Mouse (Mus musculus): ENCODE data around the gene C1qtnf12.

C1qtnf12 gene

GRCm38 (mm10) chr4:155962167-155962971 is at the start of gene C1qtnf12:
C1qtnf12 (plus strand) TSS chr4:155962318.
- DNase-seq, result no peak

DNA sequence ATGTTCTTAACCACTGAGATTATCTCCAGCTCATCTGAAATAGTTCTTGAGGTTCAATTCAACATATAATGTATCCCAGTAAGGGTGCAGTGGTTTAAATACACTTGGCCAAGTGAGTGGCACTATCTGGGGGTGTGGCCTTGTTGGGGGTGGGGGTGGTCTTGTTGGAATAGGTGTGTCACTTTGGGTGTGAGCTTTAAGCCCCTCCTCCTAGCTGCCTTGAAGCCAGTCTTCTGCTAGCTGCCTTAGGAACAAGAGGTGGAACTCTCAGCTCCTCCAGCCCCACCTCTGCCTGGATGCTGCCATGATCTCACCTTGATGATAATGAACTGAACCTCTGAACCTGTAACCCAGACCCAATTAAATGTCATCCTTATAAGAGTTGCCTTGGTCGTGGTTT is 30.1 kb upstream of the C1qtnf12 start:
- DNase-seq, result no peak

DNA sequence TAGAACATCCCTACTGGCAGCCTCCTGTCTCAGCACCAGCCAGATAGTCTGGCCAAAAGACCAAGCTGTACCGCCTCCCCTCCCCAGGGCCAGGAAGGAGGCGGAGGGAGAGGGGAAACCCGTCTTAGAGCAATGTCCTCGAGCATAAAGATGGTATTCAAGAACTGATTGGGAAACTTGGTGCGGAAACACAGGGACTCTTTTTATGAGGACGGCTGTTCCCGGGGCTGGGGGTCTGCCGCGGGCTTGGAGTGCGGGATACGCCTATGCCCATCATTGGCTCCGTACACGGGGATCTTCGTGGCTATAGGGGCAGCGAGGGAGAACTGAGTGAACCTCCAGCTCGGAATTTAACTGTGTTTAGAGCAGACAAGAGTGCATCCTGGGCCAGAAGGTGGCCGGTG is 19.1 kb upstream of the C1qtnf12 start:
- DNase-seq, result peak; percentile 59

- DNase-seq, result peak; percentile 98
Observed at GRCm38 (mm10) chr4:155943534-155944249, 18.4 kb upstream of the C1qtnf12 start, which contains the start of gene Ube2j2. Ube2j2 (plus strand) TSS chr4:155943831.

DNA sequence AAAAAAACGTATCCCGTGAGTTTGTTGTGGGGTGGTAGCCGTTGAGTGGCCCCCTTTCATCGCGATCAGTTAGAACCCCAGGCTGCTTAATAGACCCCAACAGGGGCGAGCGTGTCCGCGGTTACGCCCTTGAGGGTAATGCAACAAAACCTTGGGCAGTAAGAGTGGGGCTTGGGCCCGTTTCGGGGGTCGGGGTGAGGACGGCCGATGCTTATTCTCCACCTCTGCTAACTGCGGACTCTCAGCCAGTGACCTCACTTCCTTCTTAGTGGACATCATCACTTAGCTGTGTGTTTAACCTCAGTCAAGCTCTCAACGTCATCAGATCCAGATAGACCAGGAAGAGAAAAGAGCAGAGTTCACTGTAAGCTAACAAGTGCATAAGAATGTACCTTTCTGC is 17.8 kb upstream of the C1qtnf12 start:
- peak; percentile 39 for DNase-seq

GRCm38 (mm10) chr4:155947094-155947493 is 15.0 kb upstream of the C1qtnf12 start:
- DNase-seq, result no peak

GRCm38 (mm10) chr4:155955491-155955890 is 6.6 kb upstream of the C1qtnf12 start:
- DNase-seq, result peak; percentile 47

GRCm38 (mm10) chr4:155959275-155959674 is 2.8 kb upstream of the C1qtnf12 start:
- DNase-seq, result peak; percentile 75

- DNase-seq, result no peak
Observed at GRCm38 (mm10) chr4:155963106-155963505, 988 bp downstream of the C1qtnf12 start.

DNA sequence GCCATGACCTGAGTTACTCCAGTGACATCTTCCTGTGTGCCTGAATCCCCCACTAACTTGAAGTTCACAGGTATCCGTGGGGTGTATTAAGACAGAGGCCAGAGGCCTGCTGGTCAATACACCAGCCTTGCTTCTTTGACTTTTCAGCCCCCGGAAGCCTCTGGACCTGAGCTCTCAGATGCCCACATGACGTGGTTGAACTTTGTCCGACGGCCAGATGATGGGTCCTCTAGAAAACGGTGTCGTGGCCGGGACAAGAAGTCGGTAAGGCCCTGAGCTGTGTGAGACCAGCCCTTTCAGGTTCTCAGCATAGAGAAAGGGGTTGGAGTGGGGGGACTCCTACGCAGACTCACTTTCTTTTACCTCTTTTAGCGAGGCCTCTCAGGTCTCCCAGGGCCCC is 2.3 kb downstream of the C1qtnf12 start:
- no peak for DNase-seq

GRCm38 (mm10) chr4:155969043-155969653 is 7.0 kb downstream of the C1qtnf12 start:
- no peak for DNase-seq

- DNase-seq, result no peak
Observed at GRCm38 (mm10) chr4:155970286-155970685, 8.2 kb downstream of the C1qtnf12 start.

- DNase-seq, result no peak
Observed at GRCm38 (mm10) chr4:155972651-155973050, 10.5 kb downstream of the C1qtnf12 start.

- no peak for DNase-seq
Observed at GRCm38 (mm10) chr4:155973239-155973638, 11.1 kb downstream of the C1qtnf12 start.

GRCm38 (mm10) chr4:155981436-155982082 is 19.4 kb downstream of the C1qtnf12 start:
- no peak for DNase-seq

DNA sequence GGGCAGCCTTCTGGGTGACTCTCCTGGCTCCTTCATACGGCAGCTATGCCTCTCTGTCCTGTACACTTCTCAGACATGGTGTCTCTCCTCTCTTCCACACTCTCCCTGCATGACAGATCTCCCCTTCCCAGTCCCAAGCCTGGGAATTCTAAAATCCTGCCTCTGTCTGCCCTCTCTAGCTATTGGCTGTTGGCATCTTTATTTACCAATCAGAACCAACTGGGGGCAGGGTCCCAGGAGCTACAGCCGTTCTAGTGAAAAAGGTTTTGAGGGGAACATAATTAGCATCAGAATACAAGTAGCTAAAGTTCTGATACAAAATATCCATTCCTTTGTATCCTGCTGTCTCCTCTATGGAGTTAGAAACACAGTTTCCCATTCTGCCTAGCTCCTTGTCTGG is 21.7 kb downstream of the C1qtnf12 start:
- DNase-seq, result no peak

- peak; percentile 68 for DNase-seq
Observed at GRCm38 (mm10) chr4:155991211-155991907, 29.2 kb downstream of the C1qtnf12 start.

GRCm38 (mm10) chr4:155991908-155992230 is 29.8 kb downstream of the C1qtnf12 start:
- no peak for DNase-seq

DNA sequence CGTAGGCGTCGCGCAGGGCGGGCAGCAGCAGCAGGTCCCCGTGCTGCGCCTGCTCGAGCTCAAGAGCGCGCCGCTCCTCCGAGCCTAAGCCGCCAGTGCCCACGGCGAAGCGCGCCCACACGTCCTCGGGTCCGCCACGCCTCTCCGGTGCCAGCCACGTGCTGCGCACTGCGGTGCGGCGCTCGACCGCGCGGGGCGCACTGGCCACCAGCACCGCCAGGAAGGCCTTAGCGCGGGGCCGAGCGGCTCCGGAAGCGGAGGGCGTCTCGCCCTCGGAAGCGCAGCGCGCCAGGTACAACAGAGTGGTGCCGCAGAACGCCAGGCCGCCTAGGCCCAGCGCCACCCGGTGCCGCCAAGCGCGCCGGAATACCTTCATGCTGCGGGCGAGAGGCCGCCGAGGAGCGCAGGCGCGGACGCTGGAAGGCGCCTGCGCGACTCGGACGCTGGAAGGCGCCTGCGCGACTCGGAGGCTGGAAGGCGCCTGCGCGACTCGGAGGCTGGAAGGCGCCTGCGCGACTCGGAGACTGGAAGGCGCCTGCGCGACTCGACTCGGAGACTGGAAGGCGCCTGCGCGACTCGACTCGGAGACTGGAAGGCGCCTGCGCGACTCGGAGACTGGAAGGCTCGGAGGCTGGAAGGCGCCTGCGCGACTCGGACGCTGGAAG is 30.3 kb downstream of the C1qtnf12 start, which contains the start of the genes B3galt6 and Sdf4:
TSS of gene B3galt6 (minus strand) at position 409 of the 665 bp plus-strand sequence.
TSS of gene Sdf4 (plus strand) at position 632 of the 665 bp plus-strand sequence.
- peak; percentile 87 for DNase-seq

DNA sequence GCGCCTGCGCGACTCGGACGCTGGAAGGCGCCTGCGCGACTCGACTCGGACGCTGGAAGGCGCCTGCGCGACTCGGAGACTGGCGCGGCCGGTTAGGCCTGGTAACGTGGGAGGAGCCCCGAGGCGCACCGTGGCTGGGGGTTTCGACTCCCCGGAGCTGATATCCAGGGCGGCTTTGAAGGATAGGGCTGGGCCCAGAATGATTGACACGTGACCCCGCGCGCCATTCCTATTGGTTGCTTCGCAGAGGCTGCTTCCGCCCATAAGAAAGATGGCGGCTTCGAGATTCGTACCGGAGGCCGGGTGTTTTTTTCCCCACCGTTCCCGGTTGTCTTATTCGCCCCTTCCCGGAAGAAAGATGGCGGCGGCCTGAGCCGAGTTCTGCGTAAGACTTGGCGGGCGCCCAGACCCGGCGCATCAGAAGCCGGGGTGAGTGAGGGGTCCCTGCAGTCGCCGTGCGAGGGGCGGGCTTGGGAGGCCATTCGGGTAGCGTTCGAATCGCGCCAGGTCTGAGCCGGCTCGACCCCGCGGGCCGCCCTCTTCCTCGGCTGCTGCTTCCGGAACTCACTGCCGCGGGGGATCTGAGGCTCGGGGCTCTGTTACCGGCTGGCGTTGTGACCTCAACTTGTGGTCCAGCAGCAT is 30.9 kb downstream of the C1qtnf12 start:
- DNase-seq, result peak; percentile 98

DNA sequence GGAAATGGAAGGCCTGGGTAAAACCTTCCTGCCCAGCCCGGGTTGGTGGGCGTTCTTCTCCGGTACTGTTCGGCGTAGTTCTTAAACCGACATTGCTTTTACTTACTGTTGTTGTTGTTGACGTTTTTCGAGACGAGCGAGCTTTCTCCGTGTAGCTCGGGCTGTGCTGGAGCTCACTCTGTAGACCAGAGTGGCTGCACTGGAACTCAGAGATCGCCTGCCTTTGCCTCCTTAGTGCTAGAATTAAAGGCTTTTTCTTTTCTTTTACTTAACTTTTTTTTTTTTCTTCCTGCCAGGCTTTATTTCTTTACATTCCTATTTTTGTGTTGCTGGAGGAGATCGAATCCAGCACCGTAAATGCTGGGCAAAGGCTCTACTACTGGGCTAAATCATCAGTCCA is 31.5 kb downstream of the C1qtnf12 start:
- peak; percentile 29 for DNase-seq
